Mouse (Mus musculus): Measurements from ENCODE around the gene Lefty1. TPM values are rescaled to one million over a fixed set of nuclear protein-coding genes. Genes with fewer than 3 reads are reported as not detected.
"Not testable (repeated sequence)": the region's sequence is repeated elsewhere in the genome, so short reads cannot be mapped to it uniquely, and the experiment has no call there.

Lefty1 gene
- polyA plus RNA-seq, 1 experiment, result 53.2 TPM

DNA sequence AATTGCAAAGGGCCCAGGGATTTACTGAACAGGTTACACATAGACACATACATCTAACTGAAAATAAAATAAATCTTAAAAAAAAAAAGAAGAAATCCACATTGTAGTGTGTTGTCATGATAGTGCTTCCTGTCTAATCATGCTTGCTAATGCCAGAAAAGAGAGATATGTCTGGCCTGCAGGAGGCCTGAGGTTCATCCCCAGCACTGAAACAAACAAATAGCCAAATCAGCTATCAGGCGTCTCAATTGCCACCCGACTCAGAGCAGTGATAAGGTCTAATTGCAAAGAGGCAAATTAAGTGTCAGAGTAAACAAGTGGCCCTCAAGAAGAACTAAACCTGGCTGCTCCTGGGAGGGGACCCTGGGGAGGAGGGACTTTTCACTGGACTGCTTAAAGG lies 5.2 kb upstream of the Lefty1 start:
- Histone ChIP-seq H3K27ac (ENCODE audit: insufficient read depth, low read length) (no peak overlapping the region), H3K9me3 (replicated peaks; ENCODE audit: control insufficient read depth, insufficient read depth, low read length, poor library complexity, severe bottlenecking) (no peaks in the 10 kb centered on the region), H3K4me3 (ENCODE audit: low read depth, low read length) (no peak overlapping the region), H3K36me3 (ENCODE audit: control insufficient read depth, insufficient read depth, low read length, poor library complexity, severe bottlenecking) (no peaks in the 10 kb centered on the region), H3K27me3 (ENCODE audit: control insufficient read depth, insufficient read depth, low read length, poor library complexity, severe bottlenecking) (no peaks in the 10 kb centered on the region), H3K9ac (ENCODE audit: low read depth, poor library complexity, severe bottlenecking) (no peak overlapping the region), H3K4me1 (ENCODE audit: control insufficient read depth, insufficient read depth, low read length) (peaks cover 13% of the 10 kb centered on the region)
- TF ChIP-seq CTCF (IDR thresholded peaks at IDR 0.05; ENCODE audit: low read depth, low read length), result no peak

DNA sequence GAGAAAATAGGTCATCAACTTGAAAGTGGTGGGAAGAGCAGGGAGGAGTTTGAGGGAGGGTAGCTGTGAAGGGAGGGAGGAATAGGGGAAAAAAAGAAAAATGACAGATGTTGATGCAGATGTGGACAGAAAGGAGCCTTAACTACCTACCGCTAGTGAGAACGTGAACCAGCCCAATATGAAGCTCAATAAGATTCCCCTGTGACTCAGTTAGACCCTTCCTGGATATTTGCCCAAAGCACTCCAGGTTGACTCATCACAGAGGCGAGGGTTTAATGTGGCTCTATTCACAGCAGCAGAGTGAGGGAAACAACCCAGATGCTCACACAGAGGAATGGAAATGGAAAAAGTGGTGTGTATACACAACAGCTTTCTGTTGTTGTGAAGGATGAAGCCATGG lies 3.7 kb upstream of the Lefty1 start:
- no peaks in the 10 kb centered on the region for H3K9me3 ChIP-seq (replicated peaks; ENCODE audit: control insufficient read depth, insufficient read depth, low read length, poor library complexity, severe bottlenecking)
- H3K36me3 ChIP-seq (ENCODE audit: control insufficient read depth, insufficient read depth, low read length, poor library complexity, severe bottlenecking), result no peaks in the 10 kb centered on the region
- H3K27ac ChIP-seq (ENCODE audit: insufficient read depth, low read length), result no peak overlapping the region
- TF ChIP-seq POLR2A (IDR thresholded peaks at IDR 0.05; ENCODE audit: insufficient read depth, low read length) (no peak), EP300 (IDR thresholded peaks at IDR 0.05; ENCODE audit: insufficient read depth, low read depth, low read length) (no peak), CTCF (IDR thresholded peaks at IDR 0.05; ENCODE audit: low read depth, low read length) (no peak)
- no peak overlapping the region for H3K9ac ChIP-seq (ENCODE audit: low read depth, poor library complexity, severe bottlenecking)
- no peak overlapping the region for H3K4me3 ChIP-seq (ENCODE audit: low read depth, low read length)
- H3K4me1 ChIP-seq (ENCODE audit: control insufficient read depth, insufficient read depth, low read length), result peaks cover 8% of the 10 kb centered on the region
- no peaks in the 10 kb centered on the region for H3K27me3 ChIP-seq (ENCODE audit: control insufficient read depth, insufficient read depth, low read length, poor library complexity, severe bottlenecking)

DNA sequence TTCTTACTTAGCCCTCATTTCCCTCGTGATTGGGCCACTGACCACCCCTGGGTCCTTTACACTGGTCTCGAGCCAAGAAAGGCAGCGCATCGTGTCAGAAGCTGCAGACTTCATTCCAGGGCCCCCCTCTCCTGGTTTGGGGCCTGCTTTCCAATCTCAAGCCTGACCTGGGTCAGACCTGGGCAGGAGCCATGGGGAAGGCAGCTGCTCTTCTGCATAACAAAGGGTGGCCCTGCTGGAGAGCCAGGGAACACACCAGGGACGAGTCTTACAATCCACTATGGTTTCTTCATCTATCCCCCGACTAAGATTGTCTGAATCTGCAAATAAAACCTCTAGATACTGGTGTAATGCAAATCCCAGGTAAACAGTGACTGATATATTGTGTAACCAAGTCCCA lies 1.2 kb upstream of the Lefty1 start:
- Histone ChIP-seq H3K9me3 (replicated peaks; ENCODE audit: control insufficient read depth, insufficient read depth, low read length, poor library complexity, severe bottlenecking) (no peaks in the 10 kb centered on the region), H3K4me3 (ENCODE audit: low read depth, low read length) (no peak overlapping the region), H3K36me3 (ENCODE audit: control insufficient read depth, insufficient read depth, low read length, poor library complexity, severe bottlenecking) (no peaks in the 10 kb centered on the region), H3K9ac (ENCODE audit: low read depth, poor library complexity, severe bottlenecking) (peak overlapping the region; percentile 17; the same call in 1 of the 2 replicates), H3K27me3 (ENCODE audit: control insufficient read depth, insufficient read depth, low read length, poor library complexity, severe bottlenecking) (no peaks in the 10 kb centered on the region), H3K27ac (ENCODE audit: insufficient read depth, low read length) (peak overlapping the region; percentile 65), H3K4me1 (ENCODE audit: control insufficient read depth, insufficient read depth, low read length) (peaks cover 7% of the 10 kb centered on the region)
- no peak for TF ChIP-seq POLR2A (IDR thresholded peaks at IDR 0.05; ENCODE audit: insufficient read depth, low read length)
- TF ChIP-seq EP300 (IDR thresholded peaks at IDR 0.05; ENCODE audit: insufficient read depth, low read depth, low read length), result peak; percentile 99

DNA sequence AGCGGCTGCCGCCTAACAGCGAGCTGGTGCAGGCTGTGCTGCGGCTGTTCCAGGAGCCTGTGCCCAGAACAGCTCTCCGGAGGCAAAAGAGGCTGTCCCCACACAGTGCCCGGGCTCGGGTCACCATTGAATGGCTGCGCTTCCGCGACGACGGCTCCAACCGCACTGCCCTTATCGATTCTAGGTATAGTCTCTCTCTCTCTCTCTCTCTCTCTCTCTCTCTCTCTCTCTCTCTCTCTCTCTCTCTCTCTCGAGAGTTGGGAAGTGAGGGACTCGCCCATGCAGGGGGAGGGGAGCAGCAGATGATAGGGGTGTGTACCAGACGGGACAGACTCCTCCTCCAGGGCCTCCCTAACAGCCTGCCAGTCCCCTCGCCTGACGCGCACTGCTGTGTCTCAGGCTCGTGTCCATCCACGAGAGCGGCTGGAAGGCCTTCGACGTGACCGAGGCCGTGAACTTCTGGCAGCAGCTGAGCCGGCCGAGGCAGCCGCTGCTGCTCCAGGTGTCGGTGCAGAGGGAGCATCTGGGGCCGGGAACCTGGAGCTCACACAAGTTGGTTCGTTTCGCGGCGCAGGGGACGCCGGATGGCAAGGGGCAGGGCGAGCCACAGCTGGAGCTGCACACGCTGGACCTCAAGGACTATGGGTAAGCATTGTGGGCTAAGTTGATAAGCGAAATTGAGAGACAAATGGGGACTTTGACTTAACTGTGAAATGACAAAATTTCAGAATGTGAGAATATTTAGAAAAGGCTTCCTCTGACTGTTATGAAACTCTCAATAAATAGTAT lies 2.0 kb downstream of the Lefty1 start:
- not testable (repeated sequence) for H3K36me3 ChIP-seq (ENCODE audit: control insufficient read depth, insufficient read depth, low read length, poor library complexity, severe bottlenecking); H3K27ac ChIP-seq (ENCODE audit: insufficient read depth, low read length); H3K27me3 ChIP-seq (ENCODE audit: control insufficient read depth, insufficient read depth, low read length, poor library complexity, severe bottlenecking); H3K9me3 ChIP-seq (replicated peaks; ENCODE audit: control insufficient read depth, insufficient read depth, low read length, poor library complexity, severe bottlenecking); H3K4me1 ChIP-seq (ENCODE audit: control insufficient read depth, insufficient read depth, low read length)
- H3K9ac ChIP-seq (ENCODE audit: low read depth, poor library complexity, severe bottlenecking), result peak overlapping the region; percentile 33; the same call in 1 of the 2 replicates
- H3K4me3 ChIP-seq (ENCODE audit: low read depth, low read length), result peak overlapping the region; percentile 63
- TF ChIP-seq EP300 (IDR thresholded peaks at IDR 0.05; ENCODE audit: insufficient read depth, low read depth, low read length), result 0 out of 2 replicates have a peak, but pooled peaks have one; percentile 3

DNA sequence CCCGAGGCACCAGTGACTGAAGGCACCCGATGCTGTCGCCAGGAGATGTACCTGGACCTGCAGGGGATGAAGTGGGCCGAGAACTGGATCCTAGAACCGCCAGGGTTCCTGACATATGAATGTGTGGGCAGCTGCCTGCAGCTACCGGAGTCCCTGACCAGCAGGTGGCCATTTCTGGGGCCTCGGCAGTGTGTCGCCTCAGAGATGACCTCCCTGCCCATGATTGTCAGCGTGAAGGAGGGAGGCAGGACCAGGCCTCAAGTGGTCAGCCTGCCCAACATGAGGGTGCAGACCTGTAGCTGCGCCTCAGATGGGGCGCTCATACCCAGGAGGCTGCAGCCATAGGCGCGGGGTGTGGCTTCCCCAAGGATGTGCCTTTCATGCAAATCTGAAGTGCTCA lies 2.8 kb downstream of the Lefty1 start:
- not testable (repeated sequence) for H3K27me3 ChIP-seq (ENCODE audit: control insufficient read depth, insufficient read depth, low read length, poor library complexity, severe bottlenecking); H3K9ac ChIP-seq (ENCODE audit: low read depth, poor library complexity, severe bottlenecking); H3K4me1 ChIP-seq (ENCODE audit: control insufficient read depth, insufficient read depth, low read length); H3K9me3 ChIP-seq (replicated peaks; ENCODE audit: control insufficient read depth, insufficient read depth, low read length, poor library complexity, severe bottlenecking); H3K36me3 ChIP-seq (ENCODE audit: control insufficient read depth, insufficient read depth, low read length, poor library complexity, severe bottlenecking); H3K27ac ChIP-seq (ENCODE audit: insufficient read depth, low read length)
- H3K4me3 ChIP-seq (ENCODE audit: low read depth, low read length), result peak overlapping the region; percentile 17; the same call in 1 of the 2 replicates

- H3K4me1 ChIP-seq (ENCODE audit: control insufficient read depth, insufficient read depth, low read length); H3K36me3 ChIP-seq (ENCODE audit: control insufficient read depth, insufficient read depth, low read length, poor library complexity, severe bottlenecking); H3K4me3 ChIP-seq (ENCODE audit: low read depth, low read length); H3K27ac ChIP-seq (ENCODE audit: insufficient read depth, low read length); H3K27me3 ChIP-seq (ENCODE audit: control insufficient read depth, insufficient read depth, low read length, poor library complexity, severe bottlenecking); H3K9ac ChIP-seq (ENCODE audit: low read depth, poor library complexity, severe bottlenecking); H3K9me3 ChIP-seq (replicated peaks; ENCODE audit: control insufficient read depth, insufficient read depth, low read length, poor library complexity, severe bottlenecking): not testable (repeated sequence)
Observed at GRCm38 (mm10) chr1:180938781-180939180, 4.0 kb downstream of the Lefty1 start.

All from ES-Bruce4 (cell line).